8 mouse cellular contexts compared by ENCODE assay signal in genomic region chr16:4718753-4719518, GRCm38 (mm10). TPM values are rescaled to one million over a fixed set of nuclear protein-coding genes. Genes with fewer than 3 reads are reported as not detected.
DNase-seq lines count a peak whose midpoint lies in the region; ATAC-seq lines count a peak whose summit lies in the region.

Nmral1 (minus strand) TSS chr16:4719356.

- H3K9ac ChIP-seq in limb, embryonic 12.5 days (replicated peaks): peak within 1 kb of the TSS; percentile 77
- H3K9ac ChIP-seq in midbrain, embryonic 14.5 days (replicated peaks; ENCODE audit: low read length): peak within 1 kb of the TSS; percentile 66

- H3K27ac ChIP-seq in limb, embryonic 12.5 days: peak within 1 kb of the TSS; percentile 94
- peak within 1 kb of the TSS; percentile 89 for H3K27ac ChIP-seq in midbrain, embryonic 14.5 days (replicated peaks; ENCODE audit: low read depth, low read length)

- DNase-seq in urinary bladder, adult 18-20 months (ENCODE audit: low spot score in 2 of 2): peak; percentile 21 to 64
- DNase-seq in urinary bladder, postnatal 10 days (ENCODE audit: low spot score): no peak
- DNase-seq in embryo, embryonic 9.5 days (ENCODE audit: extremely low spot score): peak; percentile 88
- DNase-seq in kidney, adult 18-20 months: peak; percentile 83
- DNase-seq in midbrain, embryonic 14.5 days: peak; percentile 84
- peak; percentile 40 to 57 for DNase-seq in spleen, adult 18-20 months

- H3K4me3 ChIP-seq in limb, embryonic 12.5 days (replicated peaks): peak within 1 kb of the TSS; percentile 63
- peak within 1 kb of the TSS; percentile 66 for H3K4me3 ChIP-seq in midbrain, embryonic 14.5 days (replicated peaks; ENCODE audit: low read depth, low read length)

- no peaks in the 10 kb centered on the region for H3K9me3 ChIP-seq in limb, embryonic 12.5 days
- no peaks in the 10 kb centered on the region for H3K9me3 ChIP-seq in midbrain, embryonic 14.5 days (ENCODE audit: control insufficient read depth, low read length)

- peak within 1 kb of the TSS; percentile 59 for H3K4me2 ChIP-seq in limb, embryonic 12.5 days
- H3K4me2 ChIP-seq in midbrain, embryonic 14.5 days (ENCODE audit: low read length): peak within 1 kb of the TSS; percentile 65

- H3K36me3 ChIP-seq in limb, embryonic 12.5 days: peaks cover 30% of the 10 kb centered on the region
- peaks cover 23% of the 10 kb centered on the region for H3K36me3 ChIP-seq in midbrain, embryonic 14.5 days (ENCODE audit: control insufficient read depth, insufficient read depth, low read length)

- 13% methylated on average over 33 of the region's 33 CpGs for WGBS in limb, embryonic 12.5 days
- WGBS in midbrain, embryonic 14.5 days: 14% methylated on average over 33 of the region's 33 CpGs

- ATAC-seq in granulocyte monocyte progenitor cell, adult 5-6 weeks (replicated peaks; ENCODE audit: poor library complexity, severe bottlenecking): peak; percentile 75
- peak; percentile 86 for ATAC-seq in limb, embryonic 12.5 days (ENCODE audit: insufficient number of reproducible peaks, insufficient read depth, low FRiP score, low TSS enrichment, low read depth)
- peak; percentile 87 for ATAC-seq in midbrain, embryonic 14.5 days (ENCODE audit: low FRiP score, low TSS enrichment)

- H3K4me1 ChIP-seq in limb, embryonic 12.5 days (replicated peaks): peaks cover 11% of the 10 kb centered on the region; the same call in 1 of the 2 replicates
- peaks cover 10% of the 10 kb centered on the region for H3K4me1 ChIP-seq in midbrain, embryonic 14.5 days (ENCODE audit: control insufficient read depth, insufficient read depth, low read length)

- no peaks in the 10 kb centered on the region for H3K27me3 ChIP-seq in limb, embryonic 12.5 days
- no peaks in the 10 kb centered on the region for H3K27me3 ChIP-seq in midbrain, embryonic 14.5 days (ENCODE audit: control insufficient read depth, insufficient read depth, low read length)

RNA-seq across cellular contexts. Expression of gene Nmral1, which starts in this region (rescaled TPM):
- total RNA-seq in granulocyte monocyte progenitor cell, adult 5-6 weeks (2014; fragmentation: Nextera tagmentation): 50.8 and 61.6 TPM in 2 replicates
- total RNA-seq in granulocyte monocyte progenitor cell, adult 5-6 weeks (2017): 75.7 and 82.9 TPM in 2 replicates
- polyA plus RNA-seq in limb, embryonic 12.5 days (2016; fragmentation: Nextera tagmentation; extraction: Ambion mirVana): 179 and 191 TPM in 2 replicates
- polyA plus RNA-seq in midbrain, embryonic 14.5 days (2014; fragmentation: Nextera tagmentation; extraction: Ambion mirVana): 80.9 and 91.4 TPM in 2 replicates
